Mouse (Mus musculus) stomach, postnatal 0 days (tissue): ENCODE results near the gene Gm21981. TPM values are rescaled to one million over a fixed set of nuclear protein-coding genes. Genes with fewer than 3 reads are reported as not detected.

ENCODE experiments used
- ATAC-seq: fragments of 200-750 bp; cut with Nextera tagmentation; 2 replicates; pipeline ENCODE4 v1.8.0; 2017; ENCODE audit not compliant: low FRiP score, low TSS enrichment
- DNase-seq: peaks from one replicate; pipeline ENCODE4 v3.0.0-alpha.2; 2016; ENCODE audit warnings: low spot score
- H3K27ac ChIP-seq: fragments of 300-500 bp; sonication (generic); replicated peaks from 2 replicates; pipeline ENCODE4 v1.5.1; 2014; ENCODE audit warnings: mild to moderate bottlenecking, control low read depth
- H3K27me3 ChIP-seq: fragments of 300-500 bp; sonication (generic); 2 replicates; pipeline ENCODE4 v1.6.1; 2014; ENCODE audit warnings: low read length; ENCODE audit not compliant: control insufficient read depth, insufficient read depth
- H3K36me3 ChIP-seq: fragments of 300-500 bp; sonication (generic); 2 replicates; pipeline ENCODE4 v1.6.1; 2014; ENCODE audit warnings: low read length, mixed read lengths; ENCODE audit not compliant: control insufficient read depth, insufficient read depth
- H3K4me1 ChIP-seq: fragments of 300-500 bp; sonication (generic); replicated peaks from 2 replicates; pipeline ENCODE4 v1.6.1; 2014; ENCODE audit warnings: antibody characterized with exemption; ENCODE audit not compliant: control insufficient read depth, insufficient read depth
- H3K4me2 ChIP-seq: fragments of 300-500 bp; sonication (generic); replicated peaks from 2 replicates; pipeline ENCODE4 v1.6.1; 2014; ENCODE audit warnings: low read depth, mild to moderate bottlenecking, control low read depth, moderate library complexity
- H3K4me3 ChIP-seq: fragments of 300-500 bp; sonication (generic); 2 replicates; pipeline ENCODE4 v1.5.1; 2014; ENCODE audit warnings: low read depth, low read length, control low read depth
- H3K9ac ChIP-seq: fragments of 300-500 bp; sonication (generic); 2 replicates; pipeline ENCODE4 v1.6.1; 2014; ENCODE audit warnings: mild to moderate bottlenecking, low read length, control low read depth, mixed read lengths
- H3K9me3 ChIP-seq: fragments of 300-500 bp; sonication (generic); 2 replicates; pipeline ENCODE4 v1.6.1; 2016; ENCODE audit warnings: low read length; ENCODE audit not compliant: control insufficient read depth
- CTCF ChIP-seq: IDR thresholded peaks from 2 replicates; pipeline ENCODE4 v1.5.1; 2016; ENCODE audit warnings: antibody characterized with exemption, low read depth, mild to moderate bottlenecking, moderate library complexity
- EP300 ChIP-seq: optimal IDR thresholded peaks from 2 replicates; pipeline ENCODE3; 2016; ENCODE audit warnings: antibody characterized with exemption
- WGBS: fragments of 180-500 bp; shearing (Covaris S2); extraction: QIAGEN DNeasy Blood & Tissue Kit; methylation state at CpG from one replicate; pipeline ENCODE4 v1.1.7; 2014; 5-methylcytosine and 5-hydroxymethylcytosine counted together
- polyA plus RNA-seq: library from polyadenylated mRNA; unstranded; fragments of >200 nt; fragmentation: Nextera tagmentation; extraction: Ambion mirVana; gene quantifications from 2 replicates; pipeline ENCODE4 v1.2.1, GENCODE M21; 2015

Gm21981 gene
- polyA plus RNA-seq, 1 experiment from 2014 or later = not detected

DNA sequence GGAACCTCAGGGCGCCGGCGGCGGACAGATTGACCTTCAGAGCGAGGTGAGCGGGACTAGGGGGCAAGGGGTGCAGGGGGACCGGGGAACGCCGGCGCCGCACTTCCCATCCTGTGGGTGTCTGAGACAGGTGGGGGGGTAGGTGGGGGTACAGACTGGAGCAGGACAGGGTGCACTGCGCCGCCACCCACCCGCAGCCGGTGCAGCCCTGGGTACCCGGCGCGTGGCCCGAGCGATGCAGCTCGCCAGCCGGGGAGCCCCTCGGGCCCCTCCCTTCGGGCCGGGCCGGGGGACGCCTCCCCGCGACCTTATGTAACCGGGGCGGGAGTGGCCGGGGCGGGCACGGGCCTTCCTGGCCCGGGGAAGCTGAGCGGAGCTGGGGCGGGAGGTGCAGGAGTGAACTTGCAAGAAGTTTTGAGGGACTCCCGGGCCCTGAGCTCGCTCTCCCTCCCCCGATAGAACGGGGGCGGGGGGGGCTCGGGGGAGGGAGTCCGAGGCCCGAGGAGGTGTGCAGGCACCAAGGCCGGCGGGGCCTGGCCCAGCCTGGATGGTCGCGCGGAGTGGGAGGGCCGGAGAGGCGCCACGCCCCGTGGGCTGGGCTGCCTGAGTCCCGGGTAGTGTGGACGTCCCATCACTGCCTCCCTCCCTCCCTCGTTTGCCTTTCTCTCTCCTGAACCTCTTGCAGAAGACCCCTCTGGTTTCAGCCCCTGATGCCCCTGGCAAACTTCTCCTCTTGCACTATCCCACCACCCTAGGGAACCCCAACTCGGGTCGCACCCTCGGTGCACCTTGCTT lies 43.2 kb upstream of the Gm21981 start:
- H3K36me3 ChIP-seq = no peaks in the 10 kb centered on the region
- peak; percentile 90 for DNase-seq
- no peaks in the 10 kb centered on the region for H3K9me3 ChIP-seq
- peaks cover 3% of the 10 kb centered on the region for H3K4me1 ChIP-seq
- peak overlapping the region; percentile 90 for H3K27ac ChIP-seq
- peak; percentile 87 for ATAC-seq
- no peak for TF ChIP-seq EP300
- TF ChIP-seq CTCF = no peak
- peak overlapping the region; percentile 72 for H3K9ac ChIP-seq
- H3K27me3 ChIP-seq = no peaks in the 10 kb centered on the region
- 0% methylated on average over 32 of the region's 60 CpGs for WGBS
- H3K4me2 ChIP-seq = peak overlapping the region; percentile 91
- peak overlapping the region; percentile 78 for H3K4me3 ChIP-seq

DNA sequence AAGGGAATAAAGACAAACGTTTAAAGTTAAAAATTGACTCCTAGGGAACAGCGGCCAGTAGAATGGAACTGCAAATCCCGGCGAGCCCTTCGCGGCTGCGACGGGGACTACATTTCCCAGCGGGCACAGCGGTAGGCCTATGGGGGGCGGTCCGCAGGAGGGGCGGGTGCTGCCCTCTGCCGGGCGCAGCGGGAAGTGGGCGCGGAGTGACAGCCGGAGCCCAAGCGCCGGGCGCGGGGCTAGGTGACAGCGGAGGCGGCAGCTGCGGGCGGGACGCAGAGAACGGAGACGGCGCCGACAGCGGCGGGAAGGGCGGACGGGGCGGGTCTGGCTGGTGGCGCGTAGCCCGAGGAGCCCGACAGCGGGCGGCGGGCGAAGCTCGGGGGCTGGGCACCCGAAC lies 42.6 kb upstream of the Gm21981 start, which contains the start of gene Tfeb:
TSS of gene Tfeb (plus strand) at position 175 of the 400 bp plus-strand sequence.
- DNase-seq = peak; percentile 97
- under 1% methylated on average over 34 of the region's 47 CpGs for WGBS
- peak within 1 kb of the TSS; percentile 91 for H3K4me2 ChIP-seq
- peak within 1 kb of the TSS; percentile 78 for H3K4me3 ChIP-seq
- H3K9ac ChIP-seq = peak within 1 kb of the TSS; percentile 72
- peak; percentile 85 for ATAC-seq
- peak within 1 kb of the TSS; percentile 90 for H3K27ac ChIP-seq
- no peaks in the 10 kb centered on the region for H3K9me3 ChIP-seq
- TF ChIP-seq EP300 (no peak), CTCF (peak; percentile 95)
- no peaks in the 10 kb centered on the region for H3K36me3 ChIP-seq
- peaks cover 3% of the 10 kb centered on the region for H3K4me1 ChIP-seq
- no peaks in the 10 kb centered on the region for H3K27me3 ChIP-seq

DNA sequence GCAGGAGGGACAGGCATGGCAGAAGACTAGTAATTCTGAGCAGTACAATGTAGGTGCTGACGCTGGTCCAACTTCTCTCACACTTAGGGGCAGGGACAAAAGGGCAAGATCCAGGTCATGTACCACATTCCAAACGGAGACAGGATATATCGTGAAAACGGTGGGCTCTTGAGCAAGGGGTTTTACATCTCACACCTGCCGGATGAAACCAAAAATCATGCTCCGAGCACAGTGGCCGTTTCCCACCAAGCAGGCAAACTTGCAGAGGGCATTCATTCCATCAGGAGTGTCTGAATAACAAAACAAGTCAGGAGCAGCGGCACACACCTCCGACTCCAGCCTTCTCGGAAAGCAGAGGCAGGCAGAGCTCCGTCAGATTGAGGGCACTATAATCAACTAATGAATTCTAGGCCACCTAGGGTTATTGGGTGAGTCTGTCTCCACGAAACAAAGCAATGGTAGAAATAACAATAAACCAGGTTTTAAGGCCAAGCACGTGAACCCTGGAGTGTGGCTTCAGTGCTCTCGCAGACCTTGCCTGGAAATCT lies 41.4 kb upstream of the Gm21981 start:
- H3K4me2 ChIP-seq = no peak overlapping the region
- no peaks in the 10 kb centered on the region for H3K27me3 ChIP-seq
- peaks cover 4% of the 10 kb centered on the region for H3K4me1 ChIP-seq
- no peak overlapping the region for H3K9ac ChIP-seq
- H3K9me3 ChIP-seq = no peaks in the 10 kb centered on the region
- DNase-seq = no peak
- TF ChIP-seq CTCF (no peak), EP300 (no peak)
- WGBS = 75% methylated on average over 14 of the region's 14 CpGs
- H3K36me3 ChIP-seq = no peaks in the 10 kb centered on the region
- ATAC-seq = no peak
- H3K4me3 ChIP-seq = no peak overlapping the region
- no peak overlapping the region for H3K27ac ChIP-seq

DNA sequence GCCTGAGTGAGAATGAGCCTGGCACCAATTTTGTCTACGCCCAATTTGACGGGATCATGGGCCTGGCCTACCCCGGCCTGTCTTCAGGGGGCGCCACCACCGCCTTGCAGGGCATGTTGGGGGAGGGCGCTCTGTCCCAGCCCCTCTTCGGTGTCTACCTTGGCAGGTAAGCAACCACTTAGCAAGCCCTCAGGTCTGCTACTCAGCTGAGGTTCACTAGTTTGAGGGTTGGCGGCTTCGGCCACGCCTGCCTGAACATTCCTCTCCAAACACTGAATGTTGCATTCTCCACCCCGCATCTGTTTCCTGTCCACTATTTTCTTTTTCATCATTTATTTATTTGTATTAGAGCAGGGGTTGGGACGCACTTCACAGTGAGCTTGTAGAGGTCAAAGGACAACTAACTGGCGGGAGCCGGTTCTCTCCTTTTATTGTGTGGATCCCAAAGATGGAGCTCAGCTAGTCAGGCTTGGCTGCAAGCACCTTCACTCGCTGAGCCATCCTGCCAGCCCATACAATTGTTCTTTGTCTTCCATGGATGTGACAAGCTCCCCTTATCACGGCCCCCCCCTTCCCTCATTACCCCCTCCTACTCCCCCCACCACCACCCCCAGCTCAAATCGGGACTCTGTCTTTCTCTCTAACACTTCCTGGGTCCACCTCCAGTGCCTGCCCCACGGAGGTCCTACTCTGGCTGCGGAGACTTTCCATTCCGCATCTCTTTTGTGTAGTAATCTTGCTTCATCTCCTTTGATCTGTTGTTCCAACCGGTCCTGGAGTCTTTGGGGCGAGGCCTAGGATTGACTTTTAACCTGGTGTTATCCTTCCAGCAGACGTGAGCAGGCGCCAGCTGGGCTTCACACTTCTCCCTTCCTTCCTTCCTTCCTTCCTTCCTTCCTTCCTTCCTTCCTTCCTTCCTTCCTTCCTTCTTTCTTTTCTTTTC lies 36.6 kb upstream of the Gm21981 start:
- Histone ChIP-seq H3K4me1 (0 out of 2 replicates have a peak, but pooled peaks cover 3% of the 10 kb centered on the region), H3K9me3 (no peaks in the 10 kb centered on the region), H3K27me3 (no peaks in the 10 kb centered on the region), H3K4me3 (no peak overlapping the region), H3K36me3 (no peaks in the 10 kb centered on the region), H3K9ac (no peak overlapping the region), H3K27ac (no peak overlapping the region), H3K4me2 (no peak overlapping the region)
- no peak for ATAC-seq
- TF ChIP-seq CTCF (peak; percentile 48), EP300 (no peak)
- 50% methylated on average over 24 of the region's 24 CpGs for WGBS
- DNase-seq = no peak

DNA sequence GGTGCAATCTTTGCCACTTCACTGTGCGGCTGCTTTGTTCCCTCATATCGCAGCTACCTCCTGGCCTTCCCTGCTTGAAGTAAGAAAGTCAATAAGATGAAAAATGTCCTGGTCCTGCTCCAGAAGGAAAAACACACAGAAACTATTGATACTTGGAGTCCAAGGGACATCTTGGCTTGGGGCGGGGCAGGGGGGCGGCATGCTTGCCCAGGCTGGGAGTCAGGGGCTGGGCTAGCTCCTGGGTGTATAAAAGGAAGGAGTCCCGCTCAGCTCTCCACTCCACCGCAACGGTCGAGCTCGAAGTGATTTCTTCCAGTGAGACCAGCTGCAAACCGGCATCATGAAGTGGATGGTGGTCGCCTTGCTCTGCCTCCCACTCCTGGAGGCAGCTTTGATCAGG lies 32.3 kb upstream of the Gm21981 start, which contains the start of gene Pgc:
TSS of gene Pgc (plus strand) at position 277 of the 400 bp plus-strand sequence.
- Histone ChIP-seq H3K4me3 (peak within 1 kb of the TSS; percentile 6; the same call in 1 of the 2 replicates), H3K4me1 (0 out of 2 replicates have a peak, but pooled peaks cover 3% of the 10 kb centered on the region), H3K27me3 (no peaks in the 10 kb centered on the region), H3K9ac (no peak within 1 kb of the TSS), H3K9me3 (no peaks in the 10 kb centered on the region), H3K36me3 (no peaks in the 10 kb centered on the region), H3K27ac (no peak within 1 kb of the TSS), H3K4me2 (peak within 1 kb of the TSS; percentile 17; the same call in 1 of the 2 replicates)
- TF ChIP-seq EP300 = no peak
- ATAC-seq (peak; percentile 72), DNase-seq (peak; percentile 87)
- WGBS = 59% methylated on average over 11 of the region's 11 CpGs
